Mouse (Mus musculus) layer of hippocampus, postnatal 25 days (tissue): ENCODE results near the gene Kdm2b. TPM values are rescaled to one million over a fixed set of nuclear protein-coding genes. Genes with fewer than 3 reads are reported as not detected.

Source experiments
- DNase-seq, 2 experiments: peaks; one replicate each; pipeline ENCODE4 v3.0.0; 2022; ENCODE audit warnings: mixed read lengths in 2 of 2, low spot score in 1 of 2; ENCODE audit errors: extremely low spot score in 1 of 2
- total RNA-seq, 2 experiments: library from RNA; stranded (reverse); gene quantifications; 2 replicates each; pipeline ENCODE4 v1.2.3; 2021

The Kdm2b gene
- total RNA-seq, 2 experiments from 2014 or later: 36.9 to 38.4 TPM

GRCm38 (mm10) chr5:122899777-122900557, 89.7 kb downstream of the Kdm2b start:
- peak; percentile 72 to 73 for DNase-seq

GRCm38 (mm10) chr5:122898963-122899776, 90.5 kb downstream of the Kdm2b start:
- DNase-seq: no peak

GRCm38 (mm10) chr5:122898153-122898552, 91.5 kb downstream of the Kdm2b start:
- DNase-seq: no peak

- no peak for DNase-seq
These were observed 94.8 kb downstream of the Kdm2b start for GRCm38 (mm10) chr5:122894821-122895220.

GRCm38 (mm10) chr5:122894007-122894637, 95.5 kb downstream of the Kdm2b start:
- peak in 1 of 2 experiments; percentile 69 for DNase-seq

GRCm38 (mm10) chr5:122893270-122893669, 96.4 kb downstream of the Kdm2b start:
- no peak for DNase-seq

GRCm38 (mm10) chr5:122890396-122890795, 99.2 kb downstream of the Kdm2b start:
- no peak for DNase-seq

- DNase-seq: no peak
These were observed 100.9 kb downstream of the Kdm2b start for GRCm38 (mm10) chr5:122888612-122889214.

- DNase-seq: no peak
These were observed 101.6 kb downstream of the Kdm2b start for GRCm38 (mm10) chr5:122887926-122888611.

GRCm38 (mm10) chr5:122887033-122887432, 102.6 kb downstream of the Kdm2b start:
- DNase-seq: no peak

- DNase-seq: no peak
These were observed 104.9 kb downstream of the Kdm2b start for GRCm38 (mm10) chr5:122884594-122885348.

GRCm38 (mm10) chr5:122883652-122884235, 105.9 kb downstream of the Kdm2b start:
- DNase-seq: no peak

GRCm38 (mm10) chr5:122883237-122883636, 106.4 kb downstream of the Kdm2b start:
- DNase-seq: no peak

- DNase-seq: no peak
These were observed 107.2 kb downstream of the Kdm2b start for GRCm38 (mm10) chr5:122882256-122883050.

- peak; percentile 45 to 76 for DNase-seq
These were observed 108.3 kb downstream of the Kdm2b start for GRCm38 (mm10) chr5:122881313-122881712.

- DNase-seq: no peak
These were observed 109.2 kb downstream of the Kdm2b start for GRCm38 (mm10) chr5:122880241-122880980.

- DNase-seq: no peak
These were observed 113.0 kb downstream of the Kdm2b start for GRCm38 (mm10) chr5:122876671-122877070.
